Mouse (Mus musculus) 3134 (cell line): ENCODE results near the gene Pigr.

ENCODE experiments used
- DNase-seq: peaks from one replicate; pipeline ENCODE4 v3.0.0-alpha.2; 2011; ENCODE audit warnings: low spot score; ENCODE audit not compliant: insufficient read length; ENCODE audit errors: extremely low read depth

Pigr gene

GRCm38 (mm10) chr1:130829906-130830830, 3.7 kb downstream of the Pigr start:
- no peak for DNase-seq

GRCm38 (mm10) chr1:130832230-130833149, 6.0 kb downstream of the Pigr start:
- DNase-seq = no peak

- no peak for DNase-seq
Observed at GRCm38 (mm10) chr1:130835161-130835936, 8.9 kb downstream of the Pigr start.

- DNase-seq = no peak
Observed at GRCm38 (mm10) chr1:130838288-130838687, 11.8 kb downstream of the Pigr start.

- DNase-seq = no peak
Observed at GRCm38 (mm10) chr1:130840599-130841379, 14.3 kb downstream of the Pigr start.

GRCm38 (mm10) chr1:130841621-130842020, 15.1 kb downstream of the Pigr start:
- no peak for DNase-seq

- DNase-seq = no peak
Observed at GRCm38 (mm10) chr1:130844516-130844915, 18.0 kb downstream of the Pigr start.

- DNase-seq = no peak
Observed at GRCm38 (mm10) chr1:130849530-130850214, 23.2 kb downstream of the Pigr start.

GRCm38 (mm10) chr1:130850405-130850804, 23.9 kb downstream of the Pigr start:
- no peak for DNase-seq

GRCm38 (mm10) chr1:130854819-130855218, 28.3 kb downstream of the Pigr start:
- DNase-seq = no peak

GRCm38 (mm10) chr1:130855723-130856122, 29.2 kb downstream of the Pigr start:
- DNase-seq = no peak

- no peak for DNase-seq
Observed at GRCm38 (mm10) chr1:130857456-130857855, 31.0 kb downstream of the Pigr start.

GRCm38 (mm10) chr1:130864238-130864637, 37.8 kb downstream of the Pigr start:
- DNase-seq = no peak

GRCm38 (mm10) chr1:130864741-130865140, 38.3 kb downstream of the Pigr start:
- no peak for DNase-seq

- no peak for DNase-seq
Observed at GRCm38 (mm10) chr1:130865541-130866221, 39.2 kb downstream of the Pigr start, which contains the start of gene Fcmr. Gene Fcmr (plus strand): TSS chr1:130865669.

- no peak for DNase-seq
Observed at GRCm38 (mm10) chr1:130872912-130873311, 46.4 kb downstream of the Pigr start.

GRCm38 (mm10) chr1:130875139-130875538, 48.7 kb downstream of the Pigr start:
- DNase-seq = peak; percentile 18

- peak; percentile 32 for DNase-seq
Observed at GRCm38 (mm10) chr1:130875910-130876309, 49.4 kb downstream of the Pigr start.
